Mouse (Mus musculus) forebrain, postnatal 0 days (tissue): ENCODE data around the gene Pbx1. TPM values are rescaled to one million over a fixed set of nuclear protein-coding genes. Genes with fewer than 3 reads are reported as not detected.

Experiments
- ATAC-seq: fragments of 200-750 bp; cut with Nextera tagmentation; 2 replicates; pipeline ENCODE4 v1.8.0; 2017; ENCODE audit warnings: mild to moderate bottlenecking, moderate library complexity
- DNase-seq: peaks from one replicate; pipeline ENCODE4 v3.0.0-alpha.2; 2015
- H3K27ac ChIP-seq: fragments of 300-500 bp; sonication (generic); 2 replicates; pipeline ENCODE4 v1.5.1; 2014; ENCODE audit warnings: low read depth, mild to moderate bottlenecking, antibody characterized with exemption, low read length, moderate library complexity, mixed read lengths
- H3K27me3 ChIP-seq: fragments of 300-500 bp; sonication (generic); 2 replicates; pipeline ENCODE4 v1.6.1; 2014; ENCODE audit warnings: mild to moderate bottlenecking, low read length, mixed read lengths; ENCODE audit not compliant: insufficient read depth
- H3K36me3 ChIP-seq: fragments of 300-500 bp; sonication (generic); 2 replicates; pipeline ENCODE4 v1.6.1; 2014; ENCODE audit warnings: mild to moderate bottlenecking, moderate library complexity; ENCODE audit not compliant: insufficient read depth
- H3K4me1 ChIP-seq: fragments of 300-500 bp; sonication (generic); 2 replicates; pipeline ENCODE4 v1.6.1; 2014; ENCODE audit warnings: antibody characterized with exemption; ENCODE audit not compliant: insufficient read depth
- H3K4me2 ChIP-seq: fragments of 300-500 bp; sonication (generic); 2 replicates; pipeline ENCODE4 v1.6.1; 2014; ENCODE audit warnings: low read depth, mild to moderate bottlenecking, moderate library complexity
- H3K4me3 ChIP-seq: fragments of 300-500 bp; sonication (generic); 2 replicates; pipeline ENCODE4 v1.5.1; 2014; ENCODE audit warnings: low read depth, low read length, mixed read lengths
- H3K9ac ChIP-seq: fragments of 300-500 bp; sonication (generic); 2 replicates; pipeline ENCODE4 v1.6.1; 2014; ENCODE audit warnings: mild to moderate bottlenecking
- H3K9me3 ChIP-seq: fragments of 300-500 bp; sonication (generic); 2 replicates; pipeline ENCODE4 v1.6.1; 2016; ENCODE audit warnings: low read length
- CTCF ChIP-seq: sonication (generic); IDR thresholded peaks from 2 replicates; pipeline ENCODE4 v1.5.1; 2016; ENCODE audit warnings: antibody characterized with exemption, control low read depth, low read depth
- WGBS: fragments of 180-500 bp; shearing (Covaris S2); extraction: QIAGEN DNeasy Blood & Tissue Kit; methylation state at CpG from one replicate; pipeline ENCODE4 v1.1.7; 2014; 5-methylcytosine and 5-hydroxymethylcytosine counted together
- polyA plus RNA-seq: library from polyadenylated mRNA; unstranded; fragments of >200 nt; fragmentation: Nextera tagmentation; extraction: Ambion mirVana; gene quantifications from 2 replicates; pipeline ENCODE4 v1.2.1, GENCODE M21; 2015
- total RNA-seq: library from RNA; depleted of rRNA; stranded (reverse); fragments of >200 nt; gene quantifications from 2 replicates; pipeline ENCODE4 v1.2.3, GENCODE M21; 2014

The Pbx1 gene
- total and polyA plus RNA-seq, 2 experiments from 2014 or later: 60.5 to 95.9 TPM

- no peak overlapping the region for H3K27ac ChIP-seq
- WGBS: 20% methylated on average over 17 of the region's 17 CpGs
- no peaks in the 10 kb centered on the region for H3K36me3 ChIP-seq
- H3K9me3 ChIP-seq: no peaks in the 10 kb centered on the region
- H3K27me3 ChIP-seq: no peaks in the 10 kb centered on the region
- H3K4me2 ChIP-seq: peak overlapping the region; percentile 1; the same call in 1 of the 2 replicates
- H3K4me1 ChIP-seq: peaks cover 26% of the 10 kb centered on the region
- no peak overlapping the region for H3K4me3 ChIP-seq
- no peak for TF ChIP-seq CTCF
- H3K9ac ChIP-seq: 0 out of 2 replicates have a peak overlapping the region, but pooled peaks have one; percentile 2
- ATAC-seq (no peak), DNase-seq (peak; percentile 58)
Measured at GRCm38 (mm10) chr1:168215896-168216747, 215.9 kb downstream of the Pbx1 start.

GRCm38 (mm10) chr1:168215468-168215867 lies 216.6 kb downstream of the Pbx1 start:
- H3K4me2 ChIP-seq: no peak overlapping the region
- DNase-seq: no peak

GRCm38 (mm10) chr1:168214040-168214443 lies 218.0 kb downstream of the Pbx1 start:
- peak; percentile 93 for DNase-seq
- peaks cover 25% of the 10 kb centered on the region for H3K4me1 ChIP-seq
- peak; percentile 92 for ATAC-seq
- TF ChIP-seq CTCF: peak; percentile 97
- H3K36me3 ChIP-seq: peaks cover 6% of the 10 kb centered on the region
- peak overlapping the region; percentile 45; the same call in 1 of the 2 replicates for H3K27ac ChIP-seq
- H3K27me3 ChIP-seq: no peaks in the 10 kb centered on the region
- no peaks in the 10 kb centered on the region for H3K9me3 ChIP-seq
- H3K4me2 ChIP-seq: peak overlapping the region; percentile 17
- 3% methylated on average over 5 of the region's 5 CpGs for WGBS
- no peak overlapping the region for H3K4me3 ChIP-seq
- 0 out of 2 replicates have a peak overlapping the region, but pooled peaks have one; percentile 22 for H3K9ac ChIP-seq

More at GRCm38 (mm10) chr1:168215468-168215867, 216.6 kb downstream of the Pbx1 start:
- Histone ChIP-seq H3K9me3 (no peaks in the 10 kb centered on the region), H3K4me1 (peaks cover 25% of the 10 kb centered on the region), H3K4me3 (no peak overlapping the region), H3K27me3 (no peaks in the 10 kb centered on the region), H3K36me3 (no peaks in the 10 kb centered on the region), H3K9ac (no peak overlapping the region), H3K27ac (0 out of 2 replicates have a peak overlapping the region, but pooled peaks have one; percentile 15)
- TF ChIP-seq CTCF: no peak
- 31% methylated on average over 6 of the region's 6 CpGs for WGBS
- ATAC-seq: no peak

GRCm38 (mm10) chr1:168213595-168213994 lies 218.5 kb downstream of the Pbx1 start:
- Histone ChIP-seq H3K36me3 (peaks cover 9% of the 10 kb centered on the region), H3K9me3 (no peaks in the 10 kb centered on the region), H3K27me3 (no peaks in the 10 kb centered on the region), H3K27ac (peak overlapping the region; percentile 45; the same call in 1 of the 2 replicates), H3K4me3 (no peak overlapping the region), H3K9ac (0 out of 2 replicates have a peak overlapping the region, but pooled peaks have one; percentile 22), H3K4me1 (peaks cover 23% of the 10 kb centered on the region), H3K4me2 (peak overlapping the region; percentile 17; the same call in 1 of the 2 replicates)
- no peak for DNase-seq
- 24% methylated on average over 3 of the region's 3 CpGs for WGBS
- ATAC-seq: no peak
- no peak for TF ChIP-seq CTCF

GRCm38 (mm10) chr1:168210401-168210800 lies 221.7 kb downstream of the Pbx1 start:
- WGBS: 97% methylated on average over 5 of the region's 5 CpGs
- no peak for DNase-seq
- Histone ChIP-seq H3K27ac (no peak overlapping the region), H3K9ac (no peak overlapping the region), H3K9me3 (no peaks in the 10 kb centered on the region), H3K4me2 (no peak overlapping the region), H3K4me1 (peaks cover 17% of the 10 kb centered on the region), H3K36me3 (peaks cover 22% of the 10 kb centered on the region), H3K4me3 (no peak overlapping the region), H3K27me3 (no peaks in the 10 kb centered on the region)
- ATAC-seq: no peak
- no peak for TF ChIP-seq CTCF

- no peak for ATAC-seq
- Histone ChIP-seq H3K27ac (no peak overlapping the region), H3K4me3 (no peak overlapping the region), H3K9me3 (no peaks in the 10 kb centered on the region), H3K4me2 (no peak overlapping the region), H3K27me3 (no peaks in the 10 kb centered on the region), H3K4me1 (0 out of 2 replicates have a peak, but pooled peaks cover 2% of the 10 kb centered on the region), H3K9ac (no peak overlapping the region), H3K36me3 (peaks cover 30% of the 10 kb centered on the region)
- 69% methylated on average over 13 of the region's 13 CpGs for WGBS
- no peak for TF ChIP-seq CTCF
- DNase-seq: no peak
Measured at GRCm38 (mm10) chr1:168200570-168201156, 231.4 kb downstream of the Pbx1 start.
